Mouse (Mus musculus) heart, postnatal 25 days (tissue): Measurements from ENCODE around the gene Pskh1. TPM values are rescaled to one million over a fixed set of nuclear protein-coding genes. Genes with fewer than 3 reads are reported as not detected.
A peak's percentile ranks its signal among the peaks of the same experiment; 100 is the strongest.

ENCODE experiments used
- DNase-seq: peaks from one replicate; pipeline ENCODE4 v3.0.0; 2022; ENCODE audit warnings: low spot score
- intact Hi-C: fragments of 180-260 bp; cut with DNase I; formaldehyde crosslinking; loops from one replicate; pipeline ENCODE4 v1.15.1; 2025
- total RNA-seq, 2 experiments: library from RNA; stranded (reverse); gene quantifications; 2 replicates each; pipeline ENCODE4 v1.2.3; 2021

Gene Pskh1
- total RNA-seq, 2 experiments from 2014 or later: 16.0 to 16.6 TPM

DNA sequence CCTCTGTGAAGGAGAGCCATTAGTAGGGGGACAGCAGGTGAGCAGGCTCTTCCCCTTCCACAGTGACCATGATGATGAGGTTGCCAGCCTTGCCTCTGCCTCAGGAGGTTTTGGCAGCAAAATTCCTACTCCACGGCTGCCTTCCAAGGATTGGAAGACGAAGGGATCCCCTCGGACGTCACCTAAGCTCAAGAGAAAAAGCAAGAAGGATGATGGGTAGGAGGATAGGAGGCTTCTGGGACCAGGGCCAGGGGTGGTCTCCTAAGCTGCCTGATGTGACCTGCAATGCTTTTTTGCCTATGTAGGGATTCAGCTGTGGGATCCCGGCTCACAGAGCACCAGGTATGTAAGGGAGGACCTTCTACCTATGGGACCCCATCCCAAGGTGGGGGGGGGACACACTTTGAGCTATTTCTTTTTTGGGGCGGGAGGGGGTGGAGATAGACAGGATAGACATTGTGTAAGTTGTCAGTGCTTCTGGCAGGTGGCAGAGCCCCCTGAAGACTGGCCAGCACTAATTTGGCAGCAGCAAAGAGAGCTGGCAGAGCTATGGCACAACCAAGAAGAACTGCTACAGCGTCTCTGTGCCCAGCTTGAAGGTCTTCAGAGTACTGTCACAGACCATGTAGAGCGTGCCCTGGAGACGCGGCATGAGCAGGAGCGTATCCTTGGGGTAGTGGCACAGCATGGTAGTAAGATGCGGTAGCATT is 10.3 kb upstream of the Pskh1 start:
- intact Hi-C loops: no loop called here
- DNase-seq: no peak

DNA sequence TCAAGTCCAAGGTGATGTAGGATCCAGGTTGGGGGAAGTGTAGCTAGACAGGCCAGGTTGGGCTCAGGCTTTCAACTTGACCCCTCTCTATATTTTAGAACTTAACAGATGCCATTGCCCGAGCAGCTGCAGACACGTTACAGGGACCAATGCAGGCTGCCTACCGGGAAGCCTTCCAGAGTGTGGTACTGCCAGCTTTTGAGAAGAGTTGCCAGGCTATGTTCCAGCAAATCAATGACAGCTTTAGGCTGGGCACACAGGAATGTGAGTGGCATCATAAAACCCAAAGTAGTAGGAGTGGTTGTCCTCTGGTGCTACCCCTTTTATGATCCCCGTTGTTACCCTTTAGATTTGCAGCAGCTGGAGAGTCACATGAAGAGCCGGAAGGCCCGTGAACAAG is 9.4 kb upstream of the Pskh1 start:
- DNase-seq: no peak
- intact Hi-C loops: no loop called here

DNA sequence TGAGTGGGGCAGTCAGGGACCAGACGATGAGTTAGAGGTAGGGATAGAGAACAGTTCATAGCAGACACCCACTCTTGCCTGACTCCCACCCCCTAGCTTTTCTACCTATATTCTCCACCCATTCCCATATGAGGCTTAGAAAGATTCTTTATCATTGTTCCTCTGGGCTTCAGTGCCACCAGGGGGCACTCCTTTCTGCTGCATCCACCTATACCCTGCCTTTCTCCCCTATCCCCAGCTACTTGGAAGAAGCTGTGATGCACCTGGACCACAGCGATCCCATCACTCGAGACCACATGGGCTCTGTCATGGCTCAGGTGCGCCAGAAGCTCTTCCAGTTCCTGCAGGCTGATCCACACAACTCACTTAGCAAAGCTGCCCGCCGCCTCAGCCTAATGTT is 7.8 kb upstream of the Pskh1 start:
- intact Hi-C loops: no loop called here
- DNase-seq: no peak

DNA sequence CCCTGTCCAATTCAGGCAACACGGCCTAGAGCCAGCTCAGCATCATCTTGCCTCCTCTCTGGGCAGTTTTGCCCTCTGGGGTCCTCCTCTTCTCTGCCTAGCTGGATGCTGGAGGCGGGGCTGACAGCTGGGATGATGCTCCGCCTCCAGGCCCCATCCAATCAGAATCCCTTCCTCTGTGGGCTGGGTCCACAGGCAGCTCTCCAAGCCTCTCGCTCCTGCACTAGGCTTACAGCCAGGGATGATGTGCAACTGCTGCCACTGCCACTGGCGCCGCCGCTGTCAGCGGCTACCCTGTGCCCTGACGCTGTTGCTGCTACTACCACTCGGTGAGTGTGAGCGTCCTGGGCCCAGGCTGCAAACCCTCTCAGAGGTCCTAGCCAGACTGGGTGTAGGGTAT is 6.9 kb upstream of the Pskh1 start, which contains the start of gene Nrn1l:
Gene Nrn1l (plus strand): TSS at position 229 of the 400 bp plus-strand sequence.
- intact Hi-C loops: no loop called here
- peak; percentile 58 for DNase-seq

DNA sequence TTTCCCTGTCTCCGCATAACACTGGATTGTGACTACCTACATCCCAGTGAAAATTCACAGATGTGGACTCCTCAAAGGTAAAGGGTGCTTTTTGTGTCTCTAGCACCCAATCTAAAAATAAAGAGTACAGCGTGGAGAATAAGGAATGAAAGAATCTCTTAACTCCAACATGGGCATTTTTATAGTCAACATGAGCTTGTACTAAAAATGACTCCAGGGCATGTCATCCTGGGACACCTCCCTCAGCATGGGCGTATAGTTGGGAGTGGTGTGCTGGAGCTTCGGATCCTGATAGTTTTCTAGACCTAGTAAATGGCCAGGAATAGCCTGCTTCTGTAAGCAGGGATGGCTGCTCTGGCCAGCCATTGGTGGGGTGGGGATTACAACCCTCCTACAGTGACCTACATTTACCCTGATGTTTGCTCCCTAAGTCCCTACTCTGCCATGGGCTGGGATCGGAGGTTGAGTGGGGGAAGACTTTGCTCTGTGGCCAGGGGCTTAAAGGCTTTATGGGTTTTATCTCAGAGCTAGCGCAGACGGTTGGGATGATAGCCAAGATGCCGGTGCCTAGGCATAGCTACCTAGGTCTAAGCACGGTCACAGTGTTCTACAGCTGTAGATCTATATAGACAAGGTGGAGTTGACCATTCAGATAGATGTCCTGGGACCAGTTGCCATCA is 2.3 kb upstream of the Pskh1 start:
- DNase-seq: no peak
- intact Hi-C loops: loop anchor here (5.0 kb wide), 1 partner anchor 36 kb away; the partner anchor contains the start of gene Nutf2

DNA sequence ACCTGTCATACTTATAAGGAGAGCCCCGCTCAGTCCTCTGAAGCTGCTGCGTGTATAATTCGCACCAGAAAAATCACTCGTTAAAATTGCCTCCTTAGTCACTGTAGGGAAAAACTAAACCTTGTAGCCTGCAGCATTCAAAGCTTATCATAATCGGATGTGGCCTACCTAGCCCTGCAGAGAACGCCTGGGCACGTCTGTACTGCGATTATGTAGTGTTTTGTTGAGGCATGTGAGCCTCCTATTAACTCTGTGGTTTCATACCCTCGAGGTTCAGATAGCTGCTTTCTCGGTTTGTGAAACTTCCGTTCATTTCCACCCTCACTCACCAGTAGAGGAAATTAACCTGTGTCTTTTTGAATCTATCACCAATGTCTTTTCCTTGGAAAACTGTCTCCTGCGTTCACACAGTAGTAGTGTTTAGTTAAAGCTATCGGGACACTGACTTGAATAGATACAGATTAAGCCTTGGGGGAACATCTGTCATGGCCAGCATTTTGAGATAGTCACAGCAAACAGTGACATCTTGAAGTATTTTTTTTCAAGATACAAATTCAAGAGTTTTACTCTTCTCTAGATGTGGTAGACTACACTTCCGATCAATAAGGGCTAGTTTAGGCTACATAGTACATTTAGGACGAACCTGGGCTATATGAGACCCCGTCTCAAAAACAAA is 838 bp downstream of the Pskh1 start:
- intact Hi-C loops: no loop called here

DNA sequence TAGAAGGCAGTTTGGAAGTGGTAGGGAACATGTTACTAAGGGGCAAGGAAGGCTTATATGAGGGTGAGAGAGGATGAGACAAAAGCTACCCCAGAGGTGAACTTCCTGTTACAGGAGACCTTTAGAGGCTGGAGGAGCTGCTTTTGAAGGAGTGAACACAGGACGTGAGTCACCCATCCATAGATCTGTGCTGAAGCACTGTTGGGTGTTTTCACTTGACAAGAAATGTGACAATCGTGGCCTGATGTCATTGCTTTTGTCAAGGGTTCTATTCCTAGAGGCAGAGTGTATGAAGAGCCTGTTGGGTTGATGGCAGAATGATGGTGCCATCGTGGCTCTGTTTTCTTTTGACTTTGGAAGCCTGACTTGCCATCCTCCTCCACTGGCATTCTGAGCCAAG is 19.1 kb downstream of the Pskh1 start:
- DNase-seq: no peak
- intact Hi-C loops: no loop called here

More for the DNA sequence above, 838 bp downstream of the Pskh1 start:
- DNase-seq: no peak

DNA sequence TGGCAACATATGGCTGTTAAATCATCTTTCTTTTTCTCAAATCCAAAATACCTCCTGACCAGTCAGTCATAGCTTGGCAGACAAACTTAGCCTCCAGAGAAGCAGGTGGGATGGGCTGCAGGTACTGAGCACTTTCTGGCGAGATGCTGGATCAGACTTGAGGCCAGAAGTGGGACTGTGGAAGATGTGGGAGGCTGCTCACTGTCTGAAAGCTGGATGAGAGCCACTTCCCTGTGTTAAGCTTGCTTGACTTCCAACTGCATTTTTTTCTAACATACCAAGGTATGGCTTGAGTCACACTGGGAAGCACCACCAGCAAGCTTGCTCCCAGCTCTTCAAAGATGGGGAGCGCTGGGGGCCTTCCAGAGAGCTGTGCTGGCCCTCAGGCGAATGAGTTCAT is 24.9 kb downstream of the Pskh1 start:
- intact Hi-C loops: no loop called here
- no peak for DNase-seq

DNA sequence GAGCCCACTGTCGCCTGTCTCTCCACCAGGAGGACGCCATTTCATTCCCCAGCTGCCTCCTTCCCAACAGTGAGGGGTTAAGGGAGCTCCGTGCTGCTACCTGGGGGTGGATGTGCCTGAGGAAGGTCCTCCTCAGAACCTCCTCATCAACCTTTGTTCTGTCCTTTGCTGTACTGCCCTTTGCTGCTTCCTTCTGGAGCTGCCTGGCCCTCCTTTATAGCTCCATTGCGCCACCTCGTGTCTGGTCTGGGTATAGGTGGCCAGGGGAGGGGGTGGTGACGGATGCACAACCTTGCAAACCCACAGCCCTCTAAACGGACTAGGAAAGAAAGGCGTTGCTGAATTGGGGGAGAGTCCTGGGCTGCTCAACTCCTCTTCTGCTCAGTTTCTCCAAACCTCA is 30.4 kb downstream of the Pskh1 start:
- intact Hi-C loops: loop anchor here (1.0 to 5.0 kb wide), 4 partner anchors 78 to 308 kb away; partner anchors contain the start of gene Cenpt
- peak; percentile 52 for DNase-seq

DNA sequence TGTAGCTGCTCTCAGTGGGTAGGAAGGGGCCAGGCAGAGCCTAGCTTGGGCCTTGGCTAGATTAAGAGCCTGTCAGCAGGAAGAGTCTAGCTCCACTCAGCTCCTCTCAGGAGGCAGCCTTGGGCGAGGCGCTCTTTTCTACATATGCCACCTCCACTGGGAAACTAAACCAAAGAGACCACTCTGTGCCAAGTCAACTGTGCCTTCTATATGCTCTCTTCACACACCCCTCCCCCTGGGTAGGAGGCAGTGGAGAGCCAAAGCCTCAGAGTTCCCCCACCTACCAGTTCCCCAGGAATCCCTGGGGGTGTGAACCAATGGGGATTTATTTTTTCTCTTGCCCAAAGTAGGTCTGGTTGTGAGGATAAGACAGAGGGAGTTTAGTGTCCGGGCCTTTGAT is 31.0 kb downstream of the Pskh1 start:
- no peak for DNase-seq
- intact Hi-C loops: loop anchor here (5.0 kb wide), 2 partner anchors 79 to 309 kb away; partner anchors contain the start of gene Cenpt

DNA sequence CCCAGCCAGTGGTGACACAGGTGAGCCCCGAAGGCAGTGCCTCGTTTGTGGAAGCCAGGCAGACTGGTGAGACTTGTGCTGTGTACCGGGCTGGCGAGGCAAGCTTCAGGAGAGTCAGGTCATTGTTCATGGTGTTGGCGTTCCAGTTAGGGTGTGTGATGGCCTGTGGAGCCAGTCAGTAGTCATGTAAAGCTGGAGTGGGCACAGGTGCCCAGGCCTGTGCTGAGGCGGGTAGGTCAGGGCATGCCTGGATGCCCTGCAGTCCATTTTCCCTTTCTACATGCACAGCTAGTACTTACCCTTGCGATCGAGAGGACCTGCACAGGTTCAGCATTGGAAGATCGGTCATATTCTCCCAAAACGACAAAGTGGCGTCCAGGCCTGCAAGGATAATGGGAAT is 32.3 kb downstream of the Pskh1 start:
- intact Hi-C loops: loop anchor here (5.0 kb wide), 2 partner anchors 80 to 310 kb away; partner anchors contain the start of gene Cenpt
- no peak for DNase-seq

DNA sequence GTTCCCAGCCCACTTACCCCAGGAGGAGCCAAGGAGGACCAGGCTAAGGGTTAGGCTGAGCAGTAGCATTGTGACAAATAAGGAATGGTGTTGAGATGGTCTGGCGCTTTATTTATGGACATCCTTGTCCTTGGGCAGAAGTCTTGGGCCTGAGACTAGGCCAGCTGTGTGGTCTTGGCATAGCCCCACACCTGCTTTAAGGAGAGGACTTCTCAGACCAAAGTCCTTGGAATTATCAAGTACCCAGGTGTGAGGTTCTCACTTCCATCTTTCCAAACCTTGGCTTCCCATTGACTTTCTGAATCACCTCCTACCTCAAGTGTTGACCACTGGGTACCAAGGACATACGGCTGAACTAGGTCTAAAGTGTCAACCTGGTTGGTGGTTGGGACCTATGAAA is 33.5 kb downstream of the Pskh1 start, which contains the start of gene Ctrl:
Gene Ctrl (minus strand): TSS at position 101 of the 400 bp plus-strand sequence.
- no peak for DNase-seq
- intact Hi-C loops: loop anchor here (5.0 kb wide), 2 partner anchors 81 to 311 kb away; partner anchors contain the start of gene Cenpt

DNA sequence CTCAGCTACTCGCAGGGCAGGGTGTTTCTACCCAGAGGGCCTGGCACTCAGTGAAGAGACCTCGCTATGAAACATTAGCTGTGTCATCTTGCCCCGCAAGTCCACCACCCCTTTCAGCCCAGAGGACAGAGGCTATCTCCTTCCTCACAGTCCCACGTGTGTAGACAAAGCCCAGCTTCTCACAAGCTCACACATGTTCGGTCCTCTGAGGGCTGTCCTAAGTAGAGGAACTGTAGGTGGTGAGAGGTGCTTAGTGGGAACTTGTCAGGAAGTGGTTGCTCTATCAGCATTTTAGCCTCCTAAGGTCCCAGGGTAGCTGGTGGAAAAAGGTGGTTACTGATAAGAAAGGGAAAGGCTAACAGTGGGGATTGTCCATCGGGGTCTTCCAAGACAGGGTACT is 34.9 kb downstream of the Pskh1 start:
- intact Hi-C loops: no loop called here

DNA sequence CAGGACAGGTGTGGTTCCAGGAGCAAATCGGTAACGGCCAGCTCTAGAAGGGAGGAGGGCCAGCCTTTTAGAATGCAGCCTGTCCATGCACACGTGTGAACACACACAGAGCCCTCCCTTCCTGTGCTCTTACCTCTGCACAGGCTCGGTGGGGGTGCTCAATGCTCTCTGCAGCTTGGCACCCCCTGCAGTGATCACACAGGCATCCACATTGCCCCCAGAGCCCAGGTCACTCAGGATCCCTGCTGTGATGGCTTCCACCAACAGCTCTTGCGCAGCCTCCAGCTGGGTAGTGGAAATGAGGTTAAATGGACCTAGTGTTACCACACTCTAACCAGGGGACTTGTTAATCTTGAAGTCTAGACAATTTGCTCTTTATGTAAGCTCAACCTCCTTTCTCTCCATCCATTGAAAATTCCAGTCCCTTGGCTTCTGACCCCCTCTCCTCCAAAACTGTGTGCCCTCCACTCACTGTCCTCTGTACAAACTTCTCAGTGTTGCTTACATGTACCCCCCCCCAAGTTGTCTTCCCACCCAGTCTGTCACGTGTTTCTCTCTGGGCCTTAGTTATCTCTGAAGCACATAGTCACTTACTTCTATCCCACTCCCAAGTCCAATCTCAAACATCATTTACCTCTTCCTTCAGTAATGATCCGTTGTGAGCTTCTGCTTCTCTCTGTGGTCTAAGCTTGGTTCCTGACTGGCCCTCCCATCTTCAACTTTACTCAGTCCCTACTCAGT is 35.8 kb downstream of the Pskh1 start:
- no peak for DNase-seq
- intact Hi-C loops: no loop called here

More for the DNA sequence above, 34.9 kb downstream of the Pskh1 start:
- no peak for DNase-seq

DNA sequence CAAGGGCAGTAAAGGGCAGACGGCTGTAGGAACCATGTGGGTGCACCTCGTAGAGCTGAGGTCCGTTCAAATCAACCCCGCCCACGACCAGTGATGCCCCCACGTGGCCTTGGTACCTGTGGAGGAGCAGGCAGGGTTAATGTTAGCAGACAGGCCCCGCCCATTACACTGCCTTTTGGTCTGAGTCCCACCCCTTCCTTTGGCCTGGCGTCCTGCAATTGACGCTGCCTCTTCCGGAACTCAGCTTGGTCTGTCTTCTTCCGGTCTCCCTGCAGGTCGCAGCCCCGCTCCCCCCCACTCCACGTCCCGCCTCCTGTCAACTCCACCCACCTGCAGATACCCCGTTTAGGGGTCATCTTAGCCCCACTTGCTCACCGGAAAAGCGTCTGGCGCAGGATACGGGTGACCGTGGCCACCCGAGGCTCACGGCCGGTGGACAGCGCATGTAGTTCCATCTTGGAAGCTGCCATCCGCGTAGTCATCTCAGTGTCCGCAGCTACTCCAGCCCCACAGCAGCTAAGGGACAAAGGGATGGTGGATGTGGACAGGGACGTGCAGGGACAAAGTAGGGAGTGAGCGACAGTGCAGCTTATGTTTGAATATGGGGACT is 36.7 kb downstream of the Pskh1 start:
- intact Hi-C loops: no loop called here

DNA sequence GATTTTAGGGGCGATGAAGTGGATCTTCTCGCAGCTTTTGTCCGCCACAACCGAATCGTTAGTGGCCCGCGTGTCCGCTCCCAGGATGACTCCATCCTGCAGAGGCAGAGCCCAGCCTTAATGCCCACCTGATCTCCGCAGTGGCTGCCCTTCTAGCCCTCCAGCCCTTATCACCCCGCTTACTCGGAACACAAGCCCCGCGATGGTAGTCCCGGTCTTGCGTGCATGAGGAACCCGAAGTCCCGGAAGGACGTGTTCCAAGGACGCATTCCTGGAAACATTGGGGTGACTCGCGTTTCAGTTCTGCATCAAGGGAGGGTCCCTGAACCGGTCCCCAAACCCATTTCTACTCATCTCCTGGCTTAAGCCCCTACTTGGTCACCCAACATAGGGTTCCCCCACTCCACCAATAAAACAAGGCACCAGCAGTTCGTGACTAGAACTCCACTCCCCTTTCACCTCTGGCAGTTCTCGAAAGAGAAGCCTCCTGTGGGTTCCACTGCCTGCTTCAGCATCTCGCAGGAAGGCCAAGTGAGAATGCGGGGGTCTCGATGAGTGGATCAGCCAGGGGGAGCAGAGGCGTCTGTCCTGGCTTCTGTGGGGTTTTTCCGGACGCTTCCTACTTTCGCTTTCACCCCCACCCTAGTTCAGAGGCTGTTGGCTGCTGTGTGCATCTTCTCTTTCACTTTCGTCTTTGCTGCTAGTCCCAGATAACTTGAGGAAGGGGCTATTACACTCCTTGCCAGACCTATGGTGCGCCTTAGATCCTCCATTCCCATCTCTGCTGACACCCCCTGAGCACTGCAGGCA is 37.5 kb downstream of the Pskh1 start:
- intact Hi-C loops: loop anchor here (2.0 kb wide), 1 partner anchor 19 kb away; no protein-coding TSS in a partner anchor
- no peak for DNase-seq

More for the DNA sequence above, 36.7 kb downstream of the Pskh1 start:
- DNase-seq: peak; percentile 81

DNA sequence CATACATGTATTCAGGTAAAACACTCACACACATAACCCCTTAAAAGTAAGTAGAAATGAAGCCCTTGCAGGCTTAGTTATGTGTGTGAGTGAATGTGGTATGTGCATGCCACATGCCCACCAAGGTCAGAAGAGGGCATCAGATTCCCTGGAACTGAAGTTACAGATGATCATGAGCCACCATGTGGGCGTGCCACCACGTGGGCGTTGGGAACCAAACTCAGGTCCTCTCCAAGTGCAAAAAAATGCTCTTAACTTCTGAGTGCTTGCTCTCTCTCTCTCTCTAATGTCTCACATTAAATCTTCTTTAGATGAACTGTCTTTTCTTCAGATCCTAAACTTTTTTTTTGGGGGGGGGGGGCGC is 38.0 kb downstream of the Pskh1 start, which contains the start of gene Psmb10:
Gene Psmb10 (minus strand): TSS at position 139 of the 364 bp plus-strand sequence.
- intact Hi-C loops: loop anchor here (2.0 kb wide), 1 partner anchor 19 kb away; no protein-coding TSS in a partner anchor
- no peak for DNase-seq

DNA sequence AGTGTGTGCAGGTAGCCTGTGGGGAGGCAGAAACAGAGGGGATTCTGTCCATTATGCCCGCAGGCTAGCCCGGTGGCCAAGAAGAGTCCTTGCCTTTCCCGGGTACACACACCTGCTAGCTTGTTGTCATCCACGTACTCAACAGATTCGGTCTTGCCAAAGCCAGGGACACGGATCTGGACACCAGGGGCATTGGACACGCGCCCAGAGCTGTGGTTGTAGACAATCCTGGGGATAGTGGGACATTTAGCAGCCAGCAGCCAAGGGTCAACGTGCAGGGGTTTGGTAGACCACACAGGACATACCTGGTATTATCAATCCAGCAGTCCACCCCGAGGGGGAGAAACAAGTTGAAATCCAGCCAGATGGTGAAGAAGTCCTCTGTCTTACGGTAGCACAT is 41.8 kb downstream of the Pskh1 start:
- no peak for DNase-seq
- intact Hi-C loops: no loop called here
